Mouse (Mus musculus): ENCODE measurements around the gene Mapk11. TPM values are rescaled to one million over a fixed set of nuclear protein-coding genes. Genes with fewer than 3 reads are reported as not detected.

The Mapk11 gene
- total RNA-seq (2021): 1 to 10 TPM; 2.7 to 3.0 TPM
- long read RNA-seq, experiment 1, partial matches to known transcripts: 0 of 1 reads
- long read RNA-seq, experiment 1, other reads (novel, unspliced or antisense): 0 of 1 reads
- long read RNA-seq, experiment 2, partial matches to known transcripts: 0 of 4 reads
- long read RNA-seq, experiment 2, other reads (novel, unspliced or antisense): 3 of 4 reads

DNA sequence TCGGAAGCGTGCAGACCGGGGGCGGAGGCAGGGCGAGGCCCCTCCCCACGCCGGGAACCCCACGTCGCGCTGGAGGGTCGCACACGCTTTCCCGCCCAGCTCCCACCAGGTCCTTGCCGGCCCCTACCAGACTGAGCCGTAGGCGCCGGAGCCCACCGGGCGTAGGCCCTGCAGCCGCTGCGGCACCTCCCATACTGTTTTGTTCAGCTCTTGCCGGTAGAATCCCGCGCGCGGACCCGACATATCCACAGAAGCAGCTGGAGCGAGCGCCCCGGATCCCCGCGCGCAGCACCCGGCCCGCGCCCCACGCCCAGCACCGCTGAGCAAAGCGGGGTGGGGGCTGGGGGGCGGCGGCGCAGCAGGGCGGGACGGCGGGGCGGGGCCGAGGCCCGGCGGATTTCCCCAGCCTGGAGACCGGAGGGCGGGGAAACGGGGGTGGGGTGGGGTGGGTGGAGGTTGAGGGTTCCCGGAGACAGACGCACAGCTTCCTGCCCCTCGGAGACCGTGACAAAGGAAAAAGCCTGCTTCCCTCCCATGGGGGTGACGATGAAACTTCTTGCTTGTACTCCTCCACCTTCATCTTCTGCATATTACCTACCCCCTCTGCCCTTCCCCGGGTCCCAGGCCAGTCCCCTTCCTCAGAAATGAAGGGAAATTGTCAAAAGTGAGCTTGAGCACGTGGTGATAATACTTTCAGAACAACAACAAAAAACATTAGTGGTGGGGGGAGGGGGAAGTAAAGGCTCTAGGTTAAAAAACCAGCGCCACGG, at the start of gene Mapk11:
TSS of gene Mapk11 (minus strand) at position 358 of the 770 bp plus-strand sequence.
- DNase-seq: peak; percentile 62 to 75

DNA sequence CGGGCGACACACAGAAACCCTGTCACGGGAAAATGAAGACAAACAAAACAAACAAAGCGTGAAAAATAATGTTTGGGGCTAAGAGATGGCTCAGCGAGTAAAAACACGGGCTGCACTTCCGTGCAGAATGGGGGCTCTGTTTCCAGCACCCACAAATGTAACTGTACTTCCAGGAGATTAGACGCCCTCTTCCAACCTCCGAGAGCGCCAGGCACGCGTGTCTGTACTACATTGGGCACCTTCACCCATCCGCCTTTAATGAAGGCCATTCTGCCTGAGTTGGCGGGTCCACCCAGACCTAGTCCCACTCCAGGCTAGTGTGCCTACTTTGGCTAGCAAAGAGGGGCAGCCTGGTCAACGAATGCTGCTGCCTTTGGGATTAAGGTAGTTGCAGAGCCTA, 47.6 kb upstream of the Mapk11 start:
- no peak for DNase-seq

DNA sequence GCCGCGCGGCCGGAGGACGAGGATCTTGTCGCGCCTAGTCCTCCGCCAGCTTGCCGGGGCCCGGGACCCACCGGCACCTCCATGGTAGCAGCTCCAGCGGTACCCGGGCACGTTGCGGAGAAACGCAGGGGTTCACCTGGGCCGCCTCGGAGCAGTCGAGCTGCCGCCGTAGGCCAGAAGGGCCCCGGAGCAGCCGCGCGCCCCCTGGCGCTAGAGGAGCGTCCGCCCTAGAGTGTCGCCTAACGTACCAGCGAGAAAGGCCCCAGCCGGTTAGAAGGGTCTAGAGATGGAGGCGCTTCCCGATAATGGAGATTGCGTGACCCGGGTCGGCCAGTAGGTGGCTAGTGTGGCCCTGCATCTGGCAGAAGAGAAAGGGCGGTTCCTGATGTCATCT, 46.9 kb upstream of the Mapk11 start, which contains the start of gene Dennd6b:
TSS of gene Dennd6b (minus strand) at position 184 of the 394 bp plus-strand sequence.
- peak; percentile 97 to 98 for DNase-seq

DNA sequence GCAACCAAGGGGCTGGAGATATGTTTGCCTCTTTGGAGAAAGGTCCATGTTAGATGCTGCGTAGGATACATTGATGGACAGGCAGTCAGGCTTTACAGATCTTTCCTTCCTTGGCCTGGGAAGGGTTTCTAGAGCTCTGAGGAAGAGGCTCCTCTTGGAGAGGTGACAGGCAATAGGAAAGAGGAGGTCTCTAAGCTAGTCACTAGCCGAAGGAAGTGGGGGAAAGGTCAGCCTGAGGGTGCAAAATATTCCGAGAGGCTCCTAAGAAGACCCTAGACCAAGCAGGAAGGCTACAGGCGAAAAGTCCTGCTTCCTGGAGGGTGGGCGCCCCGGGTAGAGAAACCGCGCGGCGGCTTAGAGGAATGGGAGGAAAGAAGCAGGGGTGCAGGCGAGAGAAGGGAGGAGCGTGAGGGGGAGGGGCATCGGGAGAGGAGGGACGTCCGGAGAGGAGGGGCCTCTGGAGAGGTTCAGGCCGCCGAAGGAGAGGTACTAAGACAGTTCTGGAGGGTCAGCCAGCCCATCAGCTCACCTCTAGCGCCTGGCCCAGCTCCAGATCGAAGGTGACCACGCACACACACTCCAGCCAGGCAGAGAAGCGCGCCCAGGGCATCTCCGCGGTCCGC, 46.4 kb upstream of the Mapk11 start:
- DNase-seq: peak; percentile 96

DNA sequence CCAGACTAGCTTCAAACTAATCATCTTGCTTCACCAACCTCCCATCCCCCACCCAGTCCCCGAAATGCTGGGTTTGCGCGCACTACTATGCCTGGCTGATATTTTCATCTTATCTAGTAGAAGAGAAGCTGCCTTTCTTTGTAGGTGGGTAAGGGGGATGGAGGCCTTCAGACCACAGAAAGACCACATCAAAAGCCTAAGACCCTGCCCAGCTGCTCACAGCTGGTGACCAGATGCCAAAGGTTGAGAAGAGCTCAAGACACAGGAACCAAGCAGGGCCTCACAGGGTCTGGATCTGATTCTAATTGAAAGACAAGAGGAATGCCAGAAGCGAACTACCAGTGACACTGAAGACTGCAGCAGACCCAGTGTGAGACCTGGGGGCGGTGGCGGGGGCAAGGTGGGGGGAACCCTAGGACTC, 45.8 kb upstream of the Mapk11 start:
- no peak for DNase-seq

DNA sequence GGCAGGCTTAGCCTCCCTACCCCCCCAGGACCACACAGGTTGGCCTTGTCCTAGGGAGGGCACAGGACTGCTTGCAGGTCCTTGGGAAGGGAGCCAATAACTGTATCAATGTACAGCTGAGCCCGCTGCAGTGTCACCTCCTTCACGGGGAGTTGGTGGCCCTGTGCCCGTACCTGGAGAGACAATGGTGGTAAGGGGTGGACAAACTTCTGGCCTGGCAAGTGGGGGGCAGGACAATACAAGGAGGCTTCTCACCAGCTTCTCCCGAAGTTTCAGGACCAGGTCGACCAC, 35.5 kb upstream of the Mapk11 start:
- no peak for DNase-seq

DNA sequence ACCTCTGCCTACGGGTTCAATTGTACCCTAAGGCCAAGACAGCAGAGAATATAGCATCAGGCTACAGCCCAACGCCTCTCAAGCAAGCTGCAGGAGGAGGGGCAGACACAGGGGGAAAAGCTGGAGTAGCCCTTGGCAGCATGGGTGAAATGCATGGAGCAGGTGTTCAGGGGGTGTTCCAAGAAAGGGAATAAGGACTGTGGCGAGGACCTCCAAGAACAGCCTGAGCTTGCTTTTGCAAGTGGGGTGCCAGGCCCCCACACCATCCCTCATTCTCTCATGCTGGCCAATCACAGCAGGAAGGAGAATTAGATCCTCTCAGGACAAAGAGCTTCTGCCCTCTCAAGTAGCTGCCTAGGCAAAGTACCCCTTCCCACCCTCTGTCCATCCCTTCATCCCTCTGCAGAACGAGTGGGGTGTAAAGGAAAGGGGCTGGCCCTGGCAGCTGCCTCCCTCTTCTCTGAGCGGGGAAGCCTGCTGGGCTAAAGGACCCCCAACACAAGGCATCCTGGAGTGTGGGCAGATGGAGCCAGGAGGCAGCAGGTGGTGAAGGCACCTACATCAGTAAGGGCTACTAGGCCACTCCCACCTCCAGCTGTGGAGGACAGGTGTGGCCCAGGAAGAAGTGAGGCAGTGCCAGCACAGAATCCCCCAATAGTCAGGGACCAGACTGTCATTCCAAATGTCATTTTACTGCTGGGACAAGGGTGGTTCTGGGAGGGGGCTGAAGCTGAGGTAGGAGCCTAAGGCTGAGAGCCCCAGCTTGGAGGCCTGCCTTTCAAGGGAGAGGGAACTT, 34.9 kb upstream of the Mapk11 start:
- DNase-seq: no peak

DNA sequence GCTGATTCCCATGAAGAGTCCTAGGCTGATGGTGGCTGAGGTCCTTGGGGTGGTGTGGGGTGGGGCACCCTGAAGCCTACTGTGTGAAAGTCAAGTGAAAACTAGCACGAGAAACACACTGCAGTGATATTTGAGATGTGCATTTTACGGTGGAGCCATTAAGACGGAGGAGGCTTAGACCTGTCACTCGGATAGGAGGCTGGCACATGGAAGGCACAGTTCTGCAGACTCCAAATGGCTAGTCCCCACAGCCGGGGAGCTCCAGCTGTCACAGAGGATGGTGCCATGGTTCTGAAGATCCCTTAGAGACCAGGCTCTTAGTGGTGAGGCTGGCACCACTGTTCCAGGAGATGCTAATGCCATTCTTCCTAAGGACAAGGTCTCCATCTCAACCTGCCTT, 33.4 kb upstream of the Mapk11 start:
- no peak for DNase-seq

DNA sequence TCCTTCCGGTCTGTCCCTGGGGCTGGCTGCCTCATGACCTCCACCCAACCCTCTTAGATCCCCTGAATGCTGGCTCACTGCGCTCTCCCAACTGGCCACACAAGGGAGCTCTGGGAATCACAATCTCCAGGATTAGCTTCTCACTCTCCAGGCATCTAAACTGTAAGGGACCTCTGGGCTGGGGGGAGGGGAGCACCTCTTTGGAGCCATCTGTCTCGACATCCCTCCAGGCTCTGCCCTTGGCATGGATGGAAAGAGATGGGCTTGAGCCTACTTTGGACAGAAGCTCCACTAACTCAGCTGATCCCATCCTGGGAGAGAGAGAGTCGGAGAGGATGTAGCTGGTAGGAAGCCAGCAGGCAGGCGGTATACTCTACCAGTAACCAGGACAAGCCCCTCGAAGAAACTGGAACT, 32.9 kb upstream of the Mapk11 start:
- DNase-seq: peak; percentile 67 to 80

DNA sequence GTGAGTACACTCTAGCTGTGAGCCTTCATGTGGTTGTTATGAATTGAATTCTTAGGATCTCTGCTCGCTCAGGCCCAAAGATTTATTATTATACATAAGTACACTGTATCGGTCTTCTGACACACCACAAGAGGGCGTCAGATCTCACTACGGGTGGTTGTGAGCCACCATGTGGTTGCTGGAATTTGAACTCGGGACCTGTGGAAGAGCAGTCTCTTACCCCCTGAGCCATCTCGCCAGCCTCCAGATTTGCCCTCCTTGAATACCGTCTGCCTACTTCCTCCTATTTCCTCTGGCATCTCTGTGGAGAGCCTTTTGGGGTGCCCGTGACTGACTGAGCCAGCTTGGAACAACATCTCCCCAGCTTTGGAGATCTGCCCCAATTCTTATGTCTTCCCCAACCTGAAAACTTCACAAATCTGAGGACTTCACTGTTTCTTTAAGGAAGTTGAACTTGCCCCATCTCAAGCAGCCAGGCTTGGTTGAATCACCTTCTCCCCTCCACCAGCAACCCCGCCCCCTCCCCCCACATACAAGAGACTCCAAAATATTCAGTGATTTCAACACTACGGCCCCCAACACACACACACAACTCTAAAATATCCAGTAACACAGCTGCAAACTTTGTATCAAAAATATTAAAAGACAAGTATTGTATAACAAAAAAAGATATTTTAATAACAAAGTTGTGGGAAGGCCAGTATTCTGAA, 32.3 kb upstream of the Mapk11 start:
- DNase-seq: peak in 1 of 2 experiments; percentile 33

DNA sequence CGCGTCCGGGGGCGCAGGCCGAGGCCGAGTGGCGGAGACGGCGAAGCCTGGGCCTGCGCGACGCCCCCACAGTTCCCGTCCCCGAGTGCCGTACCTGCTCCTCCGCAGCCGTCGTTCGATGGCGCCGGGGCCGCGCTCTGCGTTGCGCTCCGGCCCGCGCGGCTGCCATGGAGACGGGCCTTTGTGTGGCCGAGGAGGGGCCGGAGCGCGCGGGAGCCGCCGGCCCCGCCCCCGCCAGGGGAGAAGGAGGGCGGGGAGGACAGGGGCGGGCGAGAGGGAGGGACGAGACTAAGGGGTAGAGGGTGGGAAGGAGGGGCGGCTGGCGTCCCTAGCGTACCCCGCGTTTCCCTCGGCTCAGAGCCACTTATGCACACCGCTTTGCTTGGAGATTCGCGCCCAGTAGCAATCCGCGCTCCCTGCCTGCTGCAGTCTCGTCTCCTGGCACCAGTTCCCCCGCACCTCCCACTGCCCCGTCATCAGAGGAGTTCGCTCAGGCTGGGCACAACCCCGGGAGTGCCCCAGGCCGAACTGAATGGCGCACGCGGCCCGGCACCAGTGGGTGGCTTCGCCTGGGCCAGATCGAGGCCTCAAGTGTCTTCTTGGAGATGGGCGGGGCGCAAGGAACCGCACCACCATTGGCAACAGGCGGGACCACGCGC, 31.3 kb upstream of the Mapk11 start, which contains the start of gene Plxnb2:
TSS of gene Plxnb2 (minus strand) at position 218 of the 659 bp plus-strand sequence.
- peak; percentile 86 to 89 for DNase-seq

DNA sequence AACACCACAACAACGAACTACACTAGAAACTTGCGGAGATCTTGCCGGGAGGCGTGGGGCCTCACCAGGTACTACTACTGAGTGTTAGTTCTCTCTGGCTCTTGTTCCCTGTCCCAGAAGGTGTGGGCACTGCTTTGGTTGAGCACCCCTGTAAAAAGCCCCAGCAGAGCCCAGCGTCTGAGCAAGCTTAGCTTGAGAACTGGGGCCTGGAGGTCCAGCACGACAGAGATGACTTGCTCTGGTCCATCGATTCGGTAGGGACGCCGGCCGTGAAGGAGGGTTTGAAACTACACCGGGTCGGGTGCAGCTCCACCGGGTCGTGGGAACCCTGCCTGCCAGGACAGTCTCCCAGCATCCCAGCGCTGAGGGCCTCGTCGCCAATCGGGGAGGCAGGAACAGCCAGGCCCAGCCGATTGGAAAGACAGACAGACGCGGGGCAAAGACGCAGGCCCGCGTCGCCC, 30.7 kb upstream of the Mapk11 start:
- DNase-seq: peak in 1 of 2 experiments; percentile 71

DNA sequence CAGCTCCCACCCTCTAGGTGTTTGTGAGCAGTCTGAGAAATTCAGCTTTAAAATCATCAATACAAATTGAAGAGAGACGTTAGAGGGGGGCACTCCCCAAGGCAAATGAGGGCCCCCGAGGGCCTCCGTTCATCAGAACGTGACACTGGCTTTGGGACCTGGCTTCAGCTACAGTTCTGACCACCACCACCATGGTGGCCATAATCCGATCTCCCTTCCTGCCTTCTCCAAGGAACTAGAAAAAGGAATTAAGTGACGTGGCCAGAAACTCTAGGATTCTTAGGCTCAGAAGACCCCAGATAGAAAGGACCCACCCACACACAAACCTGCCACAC, 30.2 kb upstream of the Mapk11 start:
- no peak for DNase-seq

DNA sequence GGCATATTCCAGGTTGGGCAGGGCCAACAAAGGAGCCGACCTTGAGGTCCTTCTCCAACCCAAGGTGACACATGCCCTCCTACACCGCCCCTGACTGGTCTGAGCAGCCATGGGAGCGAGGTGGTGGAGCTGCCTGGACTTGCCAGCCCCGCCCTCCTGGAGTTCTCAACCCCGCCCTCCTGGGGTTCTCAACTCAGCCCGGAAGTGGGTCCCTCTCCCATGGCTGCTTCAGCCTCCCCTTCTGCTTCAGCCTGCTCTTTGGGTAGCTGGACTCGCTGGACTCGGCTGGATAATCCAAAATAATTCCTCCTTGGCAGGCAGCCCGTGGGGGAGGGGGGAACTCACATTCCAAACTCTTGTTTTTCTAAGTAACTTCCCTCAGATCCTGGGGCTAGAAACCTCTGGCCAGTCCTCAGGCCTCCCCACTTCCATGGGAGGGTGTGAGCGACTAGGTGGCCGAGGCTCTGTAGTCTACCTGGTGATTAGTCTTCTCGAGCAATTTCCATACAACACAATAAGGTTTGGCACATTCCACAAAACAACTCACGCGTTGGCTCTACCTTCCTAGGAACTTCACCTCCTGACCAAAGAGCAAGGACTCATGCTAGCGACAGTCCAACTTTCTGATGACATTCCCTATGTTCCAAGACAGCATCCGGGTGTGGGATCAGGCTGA, 29.7 kb upstream of the Mapk11 start:
- peak; percentile 87 to 91 for DNase-seq

DNA sequence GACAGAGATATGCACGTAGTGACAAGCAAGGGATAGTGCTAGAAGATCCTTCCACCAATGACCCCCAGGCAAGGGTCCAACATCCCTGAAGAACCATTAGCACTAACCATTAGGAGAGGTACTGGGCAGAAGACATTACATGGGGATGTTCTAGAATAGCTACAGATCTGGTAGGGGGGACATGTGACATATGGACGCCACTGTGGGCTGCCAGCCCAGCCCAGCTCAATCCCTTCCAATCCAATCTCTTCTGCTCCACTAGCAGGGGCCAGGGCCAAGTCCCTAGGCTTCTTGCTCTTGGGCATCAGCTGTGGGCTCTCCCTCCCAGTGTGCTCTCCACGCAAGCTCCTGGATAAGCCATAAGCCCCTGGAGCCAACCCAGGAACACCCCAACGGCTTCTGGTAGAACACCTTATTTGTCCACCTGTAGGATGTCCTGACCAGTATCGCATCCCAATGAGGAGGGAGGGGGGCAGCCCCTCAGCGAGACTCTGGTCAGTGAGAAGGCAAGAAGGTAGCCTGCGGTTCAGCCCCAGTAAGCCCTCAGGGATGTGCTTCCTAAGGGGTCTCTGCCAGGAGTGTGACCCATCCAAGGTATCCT, 28.9 kb upstream of the Mapk11 start:
- peak in 1 of 2 experiments; percentile 38 for DNase-seq

DNA sequence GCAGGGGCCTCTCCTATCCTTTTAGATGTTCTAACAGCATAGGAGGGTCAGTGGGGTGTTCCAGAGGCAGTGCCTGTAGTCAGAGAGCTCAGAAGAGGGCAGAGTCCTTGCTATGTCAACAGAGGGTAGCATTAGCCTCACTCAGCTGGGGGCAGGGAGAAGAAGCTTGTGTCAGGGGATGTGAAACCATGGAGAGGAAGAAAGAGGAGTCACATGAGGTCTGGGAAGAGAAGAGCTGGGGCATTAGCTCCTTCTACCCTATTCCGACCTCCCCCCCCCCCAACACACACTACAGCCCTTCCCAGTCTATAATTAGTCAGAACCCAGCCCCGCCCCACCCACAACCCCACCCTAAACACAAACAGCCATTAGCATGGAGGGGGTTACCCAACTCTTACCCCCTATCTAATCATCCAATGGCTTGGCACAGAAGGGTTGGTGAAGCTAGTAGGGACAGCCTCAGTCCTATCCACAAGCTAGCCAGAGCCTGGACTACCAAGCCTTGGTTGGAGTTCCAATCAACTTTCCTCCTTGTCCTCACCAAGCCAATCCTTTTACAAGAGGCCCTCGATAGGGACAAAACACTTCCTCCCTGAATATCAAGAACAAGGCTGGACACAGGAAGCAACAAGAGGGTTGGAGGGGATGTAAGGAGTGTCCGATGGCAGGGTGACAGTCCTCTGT, 28.3 kb upstream of the Mapk11 start:
- DNase-seq: peak; percentile 42 to 68

DNA sequence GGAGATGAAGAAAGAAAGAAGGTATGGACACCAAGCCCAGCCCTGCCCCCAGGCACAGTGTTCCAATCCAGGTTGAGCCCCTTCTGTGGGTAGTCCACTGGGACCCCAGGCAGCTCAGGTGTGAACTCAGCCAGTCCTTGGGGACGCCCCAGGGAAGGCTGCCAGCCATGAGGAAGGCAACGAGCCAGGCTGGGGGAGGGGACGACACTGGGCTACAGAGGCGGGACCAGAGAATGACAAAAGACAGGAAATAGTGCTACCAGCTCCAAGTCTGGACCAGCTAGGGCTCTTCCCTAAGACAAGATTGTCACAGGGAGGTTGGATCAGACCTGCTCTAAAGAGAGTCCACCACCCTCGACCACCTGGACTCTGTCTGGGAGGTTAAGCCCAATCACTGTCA, 27.7 kb upstream of the Mapk11 start:
- peak; percentile 92 to 97 for DNase-seq

DNA sequence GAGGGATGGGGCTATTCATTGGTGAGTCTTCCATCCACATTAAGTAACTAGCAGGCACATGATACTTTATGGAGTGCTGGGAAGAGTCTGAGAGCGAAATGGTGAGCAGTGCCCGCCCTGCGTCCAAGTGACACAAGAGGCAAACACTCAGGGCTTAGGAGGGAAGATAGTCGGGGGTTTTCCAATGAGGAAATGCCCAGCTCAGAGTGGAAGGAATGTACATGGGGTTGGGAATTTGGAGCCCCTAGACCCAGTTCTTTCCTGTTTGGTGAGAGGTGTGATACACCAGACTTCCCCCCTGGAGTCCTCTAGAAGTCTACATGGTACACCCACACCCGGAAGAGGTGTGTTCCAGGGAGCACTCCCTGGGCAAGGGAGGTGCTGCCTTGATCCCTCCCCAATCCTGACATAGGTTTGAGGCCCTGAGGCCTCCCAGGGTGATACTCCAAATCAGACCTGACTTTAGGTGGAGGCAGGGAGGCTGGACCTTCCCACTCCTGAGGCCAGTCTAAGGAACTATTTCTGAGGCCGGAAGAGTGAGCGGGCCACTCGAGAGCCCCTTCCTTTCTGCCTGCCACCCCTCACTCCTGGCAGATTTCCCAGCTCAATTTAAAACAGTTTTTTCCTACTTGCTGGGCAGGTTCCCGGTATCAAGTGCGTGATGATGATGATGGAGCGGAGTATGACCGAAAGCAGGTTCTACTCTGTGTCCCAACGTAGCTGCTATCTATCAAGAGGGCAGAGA, 26.2 kb upstream of the Mapk11 start:
- peak in 1 of 2 experiments; percentile 17 for DNase-seq

DNA sequence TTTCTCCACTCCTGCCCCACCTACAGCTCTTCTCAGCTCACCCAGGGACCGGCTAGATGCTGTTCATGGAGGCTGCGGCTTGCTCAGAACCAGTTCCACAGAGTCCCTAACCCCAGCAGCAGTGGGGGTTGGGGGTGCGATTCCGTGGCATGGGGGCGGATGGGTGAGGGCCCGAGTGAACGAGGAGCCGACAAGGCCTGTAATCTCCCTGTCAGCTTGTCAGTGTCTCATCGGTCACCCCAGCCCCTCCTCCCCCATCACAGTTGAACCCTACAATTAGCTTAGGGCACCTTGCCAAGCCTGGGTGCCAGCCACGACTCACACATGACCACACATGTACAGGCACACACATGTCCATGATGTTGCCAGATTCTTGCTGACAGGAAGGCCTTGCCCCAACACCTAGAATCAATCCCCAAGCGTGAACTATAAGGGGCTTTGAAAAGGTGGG, 25.5 kb upstream of the Mapk11 start:
- no peak for DNase-seq

Measured in heart, adult 18-20 months (tissue).